Mouse (Mus musculus) bone marrow macrophage, adult 2 months (primary cell): ENCODE results near the gene Hist1h1d. TPM values are rescaled to one million over a fixed set of nuclear protein-coding genes. Genes with fewer than 3 reads are reported as not detected.
A peak's percentile ranks its signal among the peaks of the same experiment; 100 is the strongest.
"Not testable (repeated sequence)": the region's sequence is repeated elsewhere in the genome, so short reads cannot be mapped to it uniquely, and the experiment has no call there.

Experiments used
- H3K27ac ChIP-seq: 2 replicates; pipeline ENCODE4 v1.5.1; 2012; ENCODE audit warnings: low read depth, low read length; ENCODE audit not compliant: insufficient read depth
- H3K4me1 ChIP-seq: 2 replicates; pipeline ENCODE4 v1.6.1; 2012; ENCODE audit warnings: low read length; ENCODE audit not compliant: control insufficient read depth, insufficient read depth
- H3K4me3 ChIP-seq: 2 replicates; pipeline ENCODE4 v1.5.1; 2012; ENCODE audit warnings: mild to moderate bottlenecking, low read length, moderate library complexity; ENCODE audit not compliant: insufficient read depth
- CTCF ChIP-seq: IDR thresholded peaks from 2 replicates; pipeline ENCODE4 v1.5.1; 2012; ENCODE audit warnings: low read depth, mild to moderate bottlenecking, low read length, moderate library complexity
- POLR2A ChIP-seq: IDR thresholded peaks from 2 replicates; pipeline ENCODE4 v1.6.1; 2012; ENCODE audit warnings: mild to moderate bottlenecking, low read depth, low read length, borderline replicate concordance
- polyA plus RNA-seq: library from polyadenylated mRNA; stranded (reverse); fragments of >200 nt; gene quantifications from 2 replicates; pipeline ENCODE4 v1.2.4, GENCODE M21; 2012; ENCODE audit not compliant: missing spikeins, insufficient read depth, insufficient read length

Gene Hist1h1d
- polyA plus RNA-seq, 1 experiment, result 0.39 TPM

- H3K4me3 ChIP-seq, result peak overlapping the region; percentile 58
- TF ChIP-seq CTCF, result no peak
- no peak for TF ChIP-seq POLR2A
- H3K4me1 ChIP-seq, result peaks cover 27% of the 10 kb centered on the region
- peak overlapping the region; percentile 90 for H3K27ac ChIP-seq
Observed at GRCm38 (mm10) chr13:23585029-23585441, 32.0 kb downstream of the Hist1h1d start.

DNA sequence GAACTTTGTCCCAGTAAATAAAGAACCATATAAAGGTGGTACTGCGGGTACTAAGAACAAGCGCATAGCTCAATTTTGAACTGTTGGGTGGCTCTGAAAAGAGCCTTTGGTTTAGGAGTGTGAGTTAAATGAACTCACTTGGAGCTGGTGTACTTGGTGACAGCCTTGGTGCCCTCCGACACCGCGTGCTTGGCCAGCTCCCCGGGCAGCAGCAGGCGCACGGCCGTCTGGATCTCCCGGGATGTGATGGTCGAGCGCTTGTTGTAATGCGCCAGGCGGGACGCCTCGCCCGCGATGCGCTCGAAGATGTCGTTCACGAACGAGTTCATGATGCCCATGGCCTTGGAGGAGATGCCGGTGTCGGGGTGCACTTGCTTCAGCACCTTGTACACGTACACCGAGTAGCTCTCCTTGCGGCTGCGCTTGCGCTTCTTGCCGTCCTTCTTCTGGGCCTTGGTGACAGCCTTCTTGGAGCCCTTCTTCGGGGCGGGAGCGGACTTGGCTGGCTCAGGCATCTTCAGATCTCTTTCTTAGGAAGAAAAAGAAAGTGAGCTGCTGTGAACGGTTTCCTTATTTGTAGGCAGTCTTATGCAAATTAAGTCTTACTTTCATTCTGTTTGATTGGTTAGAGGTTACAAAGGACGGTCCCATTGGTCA is 32.5 kb downstream of the Hist1h1d start:
- H3K4me3 ChIP-seq, result peak overlapping the region; percentile 61
- H3K4me1 ChIP-seq, result peaks cover 27% of the 10 kb centered on the region
- TF ChIP-seq POLR2A, result peak; percentile 76; the same call in 1 of the 2 replicates
- H3K27ac ChIP-seq, result peak overlapping the region; percentile 90

GRCm38 (mm10) chr13:23586099-23586939 is 33.3 kb downstream of the Hist1h1d start:
- Histone ChIP-seq H3K4me1 (peaks cover 25% of the 10 kb centered on the region), H3K27ac (peak overlapping the region; percentile 93), H3K4me3 (peak overlapping the region; percentile 59)
- TF ChIP-seq POLR2A (no peak), CTCF (no peak)

DNA sequence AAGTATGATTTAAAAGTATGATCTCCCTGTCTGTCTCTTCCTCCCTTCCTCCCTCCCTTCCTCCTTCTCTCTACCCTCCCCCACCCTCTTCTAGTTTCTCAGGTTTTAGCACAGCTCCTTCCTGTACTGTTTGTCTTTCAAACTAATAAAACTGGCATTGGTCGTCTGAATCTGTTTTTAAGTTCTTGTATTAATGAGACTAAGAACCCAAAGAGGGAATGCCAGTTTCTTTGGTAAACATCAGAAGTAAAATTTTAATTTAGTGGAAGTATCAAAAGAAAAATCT is 33.8 kb downstream of the Hist1h1d start:
- peaks cover 25% of the 10 kb centered on the region for H3K4me1 ChIP-seq
- H3K4me3 ChIP-seq, result peak overlapping the region; percentile 59
- no peak for TF ChIP-seq POLR2A
- TF ChIP-seq CTCF, result no peak
- H3K27ac ChIP-seq, result peak overlapping the region; percentile 93

DNA sequence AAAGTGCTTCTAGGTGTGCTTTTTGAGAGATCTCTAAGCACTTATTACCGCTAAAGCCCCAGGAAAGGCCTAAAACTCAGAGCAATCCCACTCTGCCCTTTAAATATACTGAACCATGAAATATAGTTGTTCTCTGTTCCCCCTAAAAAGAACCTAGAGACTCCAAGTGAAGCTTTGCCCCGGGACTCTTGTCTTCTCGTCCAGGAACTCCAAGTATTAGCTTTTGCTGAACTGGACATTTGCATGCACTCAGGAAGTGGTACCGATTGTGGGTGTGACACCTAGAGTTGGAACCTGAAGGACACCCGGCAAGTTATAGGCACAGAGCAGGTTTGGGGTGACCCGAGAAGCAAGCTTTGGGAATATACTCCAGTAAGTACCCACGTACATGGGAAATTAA is 38.1 kb downstream of the Hist1h1d start:
- no peak for TF ChIP-seq POLR2A
- TF ChIP-seq CTCF, result no peak
- Histone ChIP-seq H3K4me3 (no peak overlapping the region), H3K27ac (no peak overlapping the region), H3K4me1 (peaks cover 15% of the 10 kb centered on the region)

GRCm38 (mm10) chr13:23591886-23592285 is 38.8 kb downstream of the Hist1h1d start:
- peaks cover 14% of the 10 kb centered on the region for H3K4me1 ChIP-seq
- H3K4me3 ChIP-seq, H3K27ac ChIP-seq: not testable (repeated sequence)

GRCm38 (mm10) chr13:23592614-23593013 is 39.6 kb downstream of the Hist1h1d start:
- Histone ChIP-seq H3K4me3 (no peak overlapping the region), H3K4me1 (peaks cover 12% of the 10 kb centered on the region), H3K27ac (no peak overlapping the region)
- TF ChIP-seq CTCF (no peak), POLR2A (no peak)

GRCm38 (mm10) chr13:23593051-23593770 is 40.1 kb downstream of the Hist1h1d start:
- H3K4me1 ChIP-seq, result peaks cover 12% of the 10 kb centered on the region
- TF ChIP-seq CTCF (no peak), POLR2A (no peak)
- H3K4me3 ChIP-seq, result no peak overlapping the region
- H3K27ac ChIP-seq, result no peak overlapping the region

DNA sequence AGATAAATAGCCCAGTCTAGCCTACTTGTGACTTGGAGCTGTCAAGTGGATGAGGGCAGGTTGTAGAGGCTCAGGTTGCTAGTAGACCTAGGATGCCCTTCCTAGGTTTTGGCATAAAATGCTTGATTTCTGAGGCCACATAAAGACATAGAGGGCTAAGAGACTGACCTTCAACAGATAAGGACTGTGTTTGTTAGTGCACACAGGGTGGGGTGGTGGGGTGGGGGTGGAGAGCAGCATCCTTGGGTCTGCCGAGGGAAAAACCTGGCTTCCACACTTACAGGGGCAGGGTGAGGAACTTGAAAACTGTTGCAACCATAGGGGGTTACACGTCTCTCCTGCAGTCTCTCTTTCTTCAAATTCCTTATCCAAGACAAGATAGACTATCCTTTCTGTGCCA is 42.1 kb downstream of the Hist1h1d start:
- H3K27ac ChIP-seq, result no peak overlapping the region
- no peak overlapping the region for H3K4me3 ChIP-seq
- H3K4me1 ChIP-seq, result peaks cover 6% of the 10 kb centered on the region
- TF ChIP-seq CTCF, result no peak
- TF ChIP-seq POLR2A, result no peak

- Histone ChIP-seq H3K27ac (no peak overlapping the region), H3K4me3 (no peak overlapping the region), H3K4me1 (peaks cover 6% of the 10 kb centered on the region)
- no peak for TF ChIP-seq CTCF
Observed at GRCm38 (mm10) chr13:23595622-23596372, 42.7 kb downstream of the Hist1h1d start.
